18 mouse cellular contexts compared by ENCODE assay signal in genomic region chr10:40523312-40523975, GRCm38 (mm10). TPM values are rescaled to one million over a fixed set of nuclear protein-coding genes. Genes with fewer than 3 reads are reported as not detected.
DNase-seq lines count a peak whose midpoint lies in the region; ATAC-seq and TF ChIP-seq lines count a peak whose summit lies in the region.
"Had no signal": no experiment of that assay in that cellular context is flagged by ENCODE, and none has a peak within 500 bp of the region (broad histone marks: within the 10 kb centered on the region; RNA-seq: fewer than 3 reads in every experiment).

No protein-coding gene starts in this region.

- H3K79me2 ChIP-seq in macrophage (ENCODE audit: inconsistent target): no peaks in the 10 kb centered on the region

- WGBS in bone marrow, adult 2 months: 80% methylated on average over 7 of the region's 7 CpGs
- 90% methylated on average over 6 of the region's 7 CpGs for WGBS in macrophage (ENCODE audit: missing documents)
- WGBS in liver, embryonic 12.5 days (ENCODE audit: insufficient replicate concordance): 71% methylated on average over 7 of the region's 7 CpGs

- no peak for TF ChIP-seq CTCF in layer of hippocampus, adult 2 months (conservative IDR thresholded peaks at IDR 0.05)
- TF ChIP-seq CTCF in bone marrow, adult 2 months (IDR thresholded peaks at IDR 0.05; ENCODE audit: control insufficient read depth, insufficient read depth, low read length): no peak

- H3K4me1 ChIP-seq in bone marrow, adult 2 months (ENCODE audit: control insufficient read depth, insufficient read depth, low read length): peaks cover 12% of the 10 kb centered on the region
- peaks cover 34% of the 10 kb centered on the region for H3K4me1 ChIP-seq in liver, embryonic 12.5 days
- H3K4me1 ChIP-seq: heart, embryonic 15.5 days had no signal

- no peaks in the 10 kb centered on the region for H3K9me3 ChIP-seq in liver, embryonic 12.5 days (replicated peaks)
- H3K9me3 ChIP-seq: heart, embryonic 15.5 days; hindbrain, embryonic 13.5 days had no signal

- ATAC-seq in liver, embryonic 12.5 days: no peak

- no peak overlapping the region for H3K4me3 ChIP-seq in layer of hippocampus, adult 2 months
- H3K4me3 ChIP-seq in bone marrow, adult 2 months (replicated peaks; ENCODE audit: control insufficient read depth, low read depth, low read length): no peak overlapping the region
- no peak overlapping the region for H3K4me3 ChIP-seq in macrophage (ENCODE audit: inconsistent target)
- no peak overlapping the region for H3K4me3 ChIP-seq in liver, embryonic 12.5 days
- H3K4me3 ChIP-seq: heart, embryonic 15.5 days; hindbrain, embryonic 13.5 days had no signal

- H3K9ac ChIP-seq in liver, embryonic 12.5 days: no peak overlapping the region
- H3K9ac ChIP-seq: heart, embryonic 15.5 days; hindbrain, embryonic 13.5 days had no signal

- peak overlapping the region; percentile 93 for H3K27ac ChIP-seq in layer of hippocampus, adult 2 months
- H3K27ac ChIP-seq in bone marrow, adult 2 months (ENCODE audit: control insufficient read depth, insufficient read depth, low read depth, low read length, poor library complexity): 0 out of 2 replicates have a peak overlapping the region, but pooled peaks have one; percentile 39
- H3K27ac ChIP-seq in macrophage: 0 out of 2 replicates have a peak overlapping the region, but pooled peaks have one; percentile 3
- H3K27ac ChIP-seq in liver, embryonic 12.5 days: no peak overlapping the region
- H3K27ac ChIP-seq: heart, embryonic 15.5 days; hindbrain, embryonic 13.5 days had no signal

- 0 out of 2 replicates have a peak, but pooled peaks cover 3% of the 10 kb centered on the region for H3K27me3 ChIP-seq in liver, embryonic 12.5 days (replicated peaks)
- H3K27me3 ChIP-seq: heart, embryonic 15.5 days had no signal

- no peaks in the 10 kb centered on the region for H3K36me3 ChIP-seq in macrophage (ENCODE audit: inconsistent target)
- H3K36me3 ChIP-seq in liver, embryonic 12.5 days: no peaks in the 10 kb centered on the region
- H3K36me3 ChIP-seq: heart, embryonic 15.5 days; hindbrain, embryonic 13.5 days had no signal

- TF ChIP-seq POLR2A in bone marrow, adult 2 months (IDR thresholded peaks at IDR 0.05; ENCODE audit: borderline replicate concordance, control insufficient read depth, low read depth, low read length): no peak

- no peak for DNase-seq in layer of hippocampus, adult 2 months (ENCODE audit: low spot score in 2 of 2)
- DNase-seq in layer of hippocampus, adult 8-10 months (ENCODE audit: low spot score in 2 of 2): no peak
- peak; percentile 26 for DNase-seq in NIH3T3 (ENCODE audit: low read depth)
- no peak for DNase-seq in adrenal gland, postnatal 25 days
- DNase-seq: cerebellum, adult 9-11 months; liver; lung, postnatal 14 days; thymus, postnatal 14 days had no signal

- no peak overlapping the region for H3K4me2 ChIP-seq in liver, embryonic 12.5 days
- H3K4me2 ChIP-seq: heart, embryonic 15.5 days; hindbrain, embryonic 13.5 days had no signal

RNA-seq across cellular contexts. Expression of gene Slc22a16, which starts 46.7 kb away (rescaled TPM):
- total RNA-seq in layer of hippocampus, adult 2 months (2021): not detected
- total RNA-seq in layer of hippocampus, adult 8-10 months (2022): not detected
- not detected in 2 replicates for polyA plus RNA-seq in bone marrow, adult 2 months (2011; ENCODE audit: insufficient read depth, insufficient read length, low replicate concordance, missing spikeins)
- not detected for total RNA-seq in macrophage (2018; cell fraction: chromatin; rRNA removed)
- not detected for total RNA-seq in macrophage (2018; cell fraction: cytosol; rRNA removed)
- total RNA-seq in macrophage (2018; cell fraction: nucleus; rRNA removed): not detected
- not detected in 3 replicates for polyA plus RNA-seq in macrophage (2018)
- polyA plus RNA-seq in liver, embryonic 12.5 days (2016; fragmentation: Nextera tagmentation; extraction: Ambion mirVana): not detected in 2 replicates
- not detected in 2 replicates for total RNA-seq in adrenal gland, postnatal 25 days (2021)
- total RNA-seq: layer of hippocampus, postnatal 25 days; midbrain, postnatal 0 days had no signal
- polyA plus RNA-seq: frontal cortex, adult 2 months; heart, embryonic 15.5 days; hindbrain, embryonic 13.5 days; kidney, embryonic 14.5 days; midbrain, postnatal 0 days; neural tube, embryonic 14.5 days had no signal
